ENCODE assay signal across 18 mouse cellular contexts in the genomic region with DNA sequence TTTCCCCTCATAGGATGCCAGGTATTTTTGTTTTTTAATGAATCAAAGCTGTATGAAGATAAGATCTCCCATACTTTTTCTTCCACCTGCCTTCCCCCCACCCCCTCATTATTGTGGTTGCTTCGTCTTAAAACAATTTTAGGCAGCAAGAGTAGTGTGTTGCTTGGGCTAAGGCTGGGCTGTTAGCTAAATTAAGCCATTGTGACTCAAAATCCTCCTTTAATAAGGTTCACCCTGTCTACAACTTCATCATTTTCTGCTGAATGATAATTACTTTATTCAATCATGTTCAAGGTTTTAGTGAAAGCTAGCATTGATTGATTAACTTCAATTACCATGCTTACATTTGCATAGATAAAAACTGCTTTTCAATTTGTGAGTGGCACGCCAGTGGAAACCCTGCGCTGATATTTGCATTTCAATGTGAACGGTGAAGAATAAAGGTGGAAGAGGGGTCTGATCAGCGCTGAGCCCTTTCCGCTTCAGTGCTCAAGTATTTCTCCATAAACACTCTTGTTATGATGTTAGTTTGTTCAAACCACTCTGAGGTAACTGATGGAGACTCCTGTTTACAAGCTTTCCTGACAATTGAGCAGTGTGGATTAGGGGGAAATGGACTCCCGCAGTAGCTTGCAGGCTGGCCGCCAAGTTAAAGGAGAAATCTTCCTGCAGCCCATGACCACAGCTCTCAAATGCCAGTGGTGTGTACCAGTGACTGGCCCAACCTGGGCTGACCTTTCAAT.
DNase-seq lines count a peak whose midpoint lies in the region; ATAC-seq and TF ChIP-seq lines count a peak whose summit lies in the region.
"Had no signal": no experiment of that assay in that cellular context is flagged by ENCODE, and none has a peak within 500 bp of the region (broad histone marks: within the 10 kb centered on the region; RNA-seq: fewer than 3 reads in every experiment).

No protein-coding gene starts in this region.

- TF ChIP-seq EP300 in lung, postnatal 0 days (IDR thresholded peaks at IDR 0.05), result no peak

- WGBS in forebrain, embryonic 16.5 days, result 3% methylated on average over 8 of the region's 8 CpGs
- 9% methylated on average over 8 of the region's 8 CpGs for WGBS in midbrain, embryonic 10.5 days
- WGBS in lung, postnatal 0 days, result 28% methylated on average over 8 of the region's 8 CpGs

- H3K36me3 ChIP-seq in forebrain, embryonic 16.5 days (ENCODE audit: control insufficient read depth, insufficient read depth), result no peaks in the 10 kb centered on the region
- H3K36me3 ChIP-seq in midbrain, embryonic 10.5 days, result no peaks in the 10 kb centered on the region
- H3K36me3 ChIP-seq in lung, postnatal 0 days (ENCODE audit: insufficient read depth, low read length), result no peaks in the 10 kb centered on the region
- H3K36me3 ChIP-seq: embryonic facial prominence, embryonic 13.5 days had no signal

- no peak overlapping the region for H3K4me3 ChIP-seq in forebrain, embryonic 16.5 days (replicated peaks; ENCODE audit: low read length)
- peak overlapping the region; percentile 26 for H3K4me3 ChIP-seq in midbrain, embryonic 10.5 days
- no peak overlapping the region for H3K4me3 ChIP-seq in lung, postnatal 0 days (ENCODE audit: low read depth, low read length)
- H3K4me3 ChIP-seq: embryonic facial prominence, embryonic 13.5 days; heart, adult 2 months; myocyte had no signal

- no peaks in the 10 kb centered on the region for H3K27me3 ChIP-seq in forebrain, embryonic 16.5 days (replicated peaks; ENCODE audit: control insufficient read depth, insufficient read depth, low read length)
- peaks cover 61% of the 10 kb centered on the region for H3K27me3 ChIP-seq in midbrain, embryonic 10.5 days (ENCODE audit: low read depth, poor library complexity, severe bottlenecking)
- no peaks in the 10 kb centered on the region for H3K27me3 ChIP-seq in lung, postnatal 0 days (replicated peaks; ENCODE audit: insufficient read depth, low read length)
- H3K27me3 ChIP-seq: embryonic facial prominence, embryonic 13.5 days had no signal

- TF ChIP-seq POLR2A in brain, embryonic 14.5 days (IDR thresholded peaks at IDR 0.05; ENCODE audit: borderline replicate concordance, extremely low read depth, insufficient read depth, insufficient read length, poor library complexity, severe bottlenecking), result no peak

- ATAC-seq in forebrain, embryonic 16.5 days, result peak; percentile 79
- no peak for ATAC-seq in lung, postnatal 0 days
- no peak for ATAC-seq in activated CD4-positive, CD25-positive, alpha-beta regulatory T cell, adult 4 months

- DNase-seq in R1 (ENCODE audit: low read depth, low spot score), result peak; percentile 54
- DNase-seq in brain, embryonic 14.5 days (ENCODE audit: low read depth), result peak; percentile 94
- DNase-seq in midbrain, embryonic 10.5 days (ENCODE audit: low spot score), result peak; percentile 24
- DNase-seq in B cell, adult 2 months, result no peak
- DNase-seq in lung, postnatal 4 days, result no peak
- DNase-seq in lung, postnatal 0 days (ENCODE audit: low spot score), result no peak
- DNase-seq: adrenal gland, postnatal 36 days; cerebellum, adult 11 months; heart, adult 2 months; heart, postnatal 10 days; kidney, adult 18-20 months; lung, postnatal 36 days; right cerebral cortex, adult 18-20 months had no signal

- H3K4me1 ChIP-seq in forebrain, embryonic 16.5 days (replicated peaks; ENCODE audit: control insufficient read depth, insufficient read depth, low read length), result peaks cover 34% of the 10 kb centered on the region
- H3K4me1 ChIP-seq in midbrain, embryonic 10.5 days, result peaks cover 50% of the 10 kb centered on the region
- no peaks in the 10 kb centered on the region for H3K4me1 ChIP-seq in lung, postnatal 0 days (ENCODE audit: insufficient read depth, low read depth, low read length)

- H3K27ac ChIP-seq in forebrain, embryonic 16.5 days (ENCODE audit: low read length), result no peak overlapping the region
- 0 out of 2 replicates have a peak overlapping the region, but pooled peaks have one; percentile 7 for H3K27ac ChIP-seq in midbrain, embryonic 10.5 days (replicated peaks)
- no peak overlapping the region for H3K27ac ChIP-seq in lung, postnatal 0 days (ENCODE audit: low read length)
- H3K27ac ChIP-seq: embryonic facial prominence, embryonic 13.5 days; heart, adult 2 months; liver, embryonic 14.5 days had no signal

- H3K9me3 ChIP-seq in forebrain, embryonic 16.5 days (ENCODE audit: control insufficient read depth, low read length), result no peaks in the 10 kb centered on the region
- no peaks in the 10 kb centered on the region for H3K9me3 ChIP-seq in midbrain, embryonic 10.5 days (replicated peaks)
- no peaks in the 10 kb centered on the region for H3K9me3 ChIP-seq in lung, postnatal 0 days (ENCODE audit: low read length)
- H3K9me3 ChIP-seq: embryonic facial prominence, embryonic 13.5 days had no signal

- TF ChIP-seq CTCF in brain, embryonic 14.5 days (IDR thresholded peaks at IDR 0.05; ENCODE audit: borderline replicate concordance, extremely low read depth, insufficient read depth, insufficient read length), result no peak
- no peak for TF ChIP-seq CTCF in lung, postnatal 0 days (IDR thresholded peaks at IDR 0.05)

- peak overlapping the region; percentile 23 for H3K4me2 ChIP-seq in forebrain, embryonic 16.5 days (ENCODE audit: low read length)
- no peak overlapping the region for H3K4me2 ChIP-seq in lung, postnatal 0 days (replicated peaks; ENCODE audit: low read depth, low read length)
- H3K4me2 ChIP-seq: embryonic facial prominence, embryonic 13.5 days had no signal

- no peak overlapping the region for H3K9ac ChIP-seq in forebrain, embryonic 16.5 days (replicated peaks; ENCODE audit: low read depth, low read length)
- H3K9ac ChIP-seq in lung, postnatal 0 days (replicated peaks; ENCODE audit: low read depth), result no peak overlapping the region
- H3K9ac ChIP-seq: embryonic facial prominence, embryonic 13.5 days; liver, embryonic 14.5 days had no signal

Comparison
In these comparisons a context has a peak if more than half of its experiments do, and no peak if none do; other contexts are left out.
1. DNase-seq: peak in R1 (single experiment), brain, embryonic 14.5 days (single experiment) and midbrain, embryonic 10.5 days (single experiment); none in B cell, adult 2 months (0 of 2), lung, postnatal 4 days (0 of 2) and lung, postnatal 0 days (single experiment).